Mouse (Mus musculus) lung, adult 2 months (tissue): ENCODE measurements around the gene Zdhhc14. TPM values are rescaled to one million over a fixed set of nuclear protein-coding genes. Genes with fewer than 3 reads are reported as not detected.

ENCODE experiments used
- DNase-seq: peaks from one replicate; pipeline ENCODE4 v3.0.0; 2022
- H3K4me1 ChIP-seq: fragments of 200-500 bp; 2 replicates; pipeline ENCODE4 v1.6.1; 2011; ENCODE audit warnings: low read length; ENCODE audit not compliant: control insufficient read depth, insufficient read depth
- H3K4me3 ChIP-seq: fragments of 200-500 bp; replicated peaks from 2 replicates; pipeline ENCODE3; 2011; ENCODE audit warnings: low read depth, mild to moderate bottlenecking, control low read depth, low read length; ENCODE audit errors: extremely low read depth
- CTCF ChIP-seq: fragments of 200-500 bp; IDR thresholded peaks from 2 replicates; pipeline ENCODE4 v1.5.1; 2011; ENCODE audit warnings: mild to moderate bottlenecking, low read length, control low read depth; ENCODE audit not compliant: insufficient read depth
- POLR2A ChIP-seq: fragments of 200-500 bp; IDR thresholded peaks from 2 replicates; pipeline ENCODE4 v1.6.1; 2011; ENCODE audit warnings: low read depth, mild to moderate bottlenecking, control low read depth, low read length, borderline replicate concordance; ENCODE audit errors: extremely low read depth
- WGBS: fragments of 180-500 bp; shearing (Covaris S2); methylation state at CpG from one replicate; pipeline ENCODE4 v1.1.7; 2018; 5-methylcytosine and 5-hydroxymethylcytosine counted together
- polyA plus RNA-seq: library from polyadenylated mRNA; depleted of rRNA; stranded (reverse); fragments of >200 nt; gene quantifications from 2 replicates; pipeline ENCODE4 v1.2.3, GENCODE M21; 2012

Gene Zdhhc14
- polyA plus RNA-seq, 1 experiment: 5.8 TPM

GRCm38 (mm10) chr17:5710320-5711104 lies 218.2 kb downstream of the Zdhhc14 start:
- no peak for TF ChIP-seq POLR2A
- TF ChIP-seq CTCF: no peak
- WGBS: 63% methylated on average over 7 of the region's 7 CpGs
- no peak overlapping the region for H3K4me3 ChIP-seq
- no peak for DNase-seq
- H3K4me1 ChIP-seq: no peaks in the 10 kb centered on the region

- Histone ChIP-seq H3K4me1 (no peaks in the 10 kb centered on the region), H3K4me3 (no peak overlapping the region)
- WGBS: 61% methylated on average over 5 of the region's 5 CpGs
- DNase-seq: no peak
- TF ChIP-seq CTCF (no peak), POLR2A (no peak)
These were observed 219.5 kb downstream of the Zdhhc14 start for GRCm38 (mm10) chr17:5711861-5712260.

- TF ChIP-seq CTCF (no peak), POLR2A (no peak)
- WGBS: 58% methylated on average over 3 of the region's 3 CpGs
- H3K4me1 ChIP-seq: no peaks in the 10 kb centered on the region
These were observed 220.8 kb downstream of the Zdhhc14 start for GRCm38 (mm10) chr17:5713141-5713540.

GRCm38 (mm10) chr17:5716912-5717311 lies 224.6 kb downstream of the Zdhhc14 start:
- WGBS: 79% methylated on average over 4 of the region's 4 CpGs
- no peak for DNase-seq
- H3K4me3 ChIP-seq: no peak overlapping the region
- H3K4me1 ChIP-seq: no peaks in the 10 kb centered on the region
- TF ChIP-seq POLR2A: no peak
- TF ChIP-seq CTCF: no peak

More at GRCm38 (mm10) chr17:5713141-5713540, 220.8 kb downstream of the Zdhhc14 start:
- DNase-seq: no peak
- H3K4me3 ChIP-seq: no peak overlapping the region

- 68% methylated on average over 7 of the region's 7 CpGs for WGBS
These were observed 226.5 kb downstream of the Zdhhc14 start for GRCm38 (mm10) chr17:5718768-5719387.

GRCm38 (mm10) chr17:5722802-5723201 lies 230.4 kb downstream of the Zdhhc14 start:
- Histone ChIP-seq H3K4me1 (no peaks in the 10 kb centered on the region), H3K4me3 (no peak overlapping the region)
- TF ChIP-seq POLR2A (no peak), CTCF (no peak)
- no peak for DNase-seq
- WGBS: 91% methylated on average over 2 of the region's 2 CpGs

More at GRCm38 (mm10) chr17:5718768-5719387, 226.5 kb downstream of the Zdhhc14 start:
- DNase-seq: no peak
- no peak for TF ChIP-seq POLR2A
- TF ChIP-seq CTCF: no peak
- Histone ChIP-seq H3K4me1 (no peaks in the 10 kb centered on the region), H3K4me3 (no peak overlapping the region)

GRCm38 (mm10) chr17:5723601-5724189 lies 231.3 kb downstream of the Zdhhc14 start:
- WGBS: 55% methylated on average over 10 of the region's 10 CpGs
- H3K4me3 ChIP-seq: no peak overlapping the region
- H3K4me1 ChIP-seq: no peaks in the 10 kb centered on the region
- DNase-seq: no peak
- no peak for TF ChIP-seq CTCF
- no peak for TF ChIP-seq POLR2A

- TF ChIP-seq POLR2A: no peak
- TF ChIP-seq CTCF: no peak
- peaks cover 3% of the 10 kb centered on the region; the same call in 1 of the 2 replicates for H3K4me1 ChIP-seq
- H3K4me3 ChIP-seq: no peak overlapping the region
- WGBS: 52% methylated on average over 4 of the region's 4 CpGs
- DNase-seq: no peak
These were observed 237.3 kb downstream of the Zdhhc14 start for GRCm38 (mm10) chr17:5729587-5730125.

GRCm38 (mm10) chr17:5730538-5730937 lies 238.2 kb downstream of the Zdhhc14 start:
- WGBS: 78% methylated on average over 5 of the region's 5 CpGs
- no peak for DNase-seq
- H3K4me3 ChIP-seq: no peak overlapping the region
- peaks cover 3% of the 10 kb centered on the region; the same call in 1 of the 2 replicates for H3K4me1 ChIP-seq
- TF ChIP-seq POLR2A: no peak
- TF ChIP-seq CTCF: no peak

GRCm38 (mm10) chr17:5733400-5733799 lies 241.0 kb downstream of the Zdhhc14 start:
- Histone ChIP-seq H3K4me3 (no peak overlapping the region), H3K4me1 (peaks cover 3% of the 10 kb centered on the region; the same call in 1 of the 2 replicates)
- 26% methylated on average over 7 of the region's 7 CpGs for WGBS
- DNase-seq: no peak
- TF ChIP-seq POLR2A (no peak), CTCF (peak; percentile 54)
